Mouse (Mus musculus): ENCODE results near the gene Mrpl28.
"Not testable (repeated sequence)": the region's sequence is repeated elsewhere in the genome, so short reads cannot be mapped to it uniquely, and the experiment has no call there.

GRCm38 (mm10) chr17:26175248-26175647 lies 51.9 kb downstream of the Mrpl28 start:
- TF ChIP-seq EP300 (IDR thresholded peaks at IDR 0.05; ENCODE audit: low read depth) = not testable (repeated sequence)
- peak; percentile 40 for TF ChIP-seq CTCF (IDR thresholded peaks at IDR 0.05; ENCODE audit: low read depth)

Data from liver, embryonic 14.5 days (tissue).